Mouse (Mus musculus): ENCODE data around the gene Srrm2.

- TF ChIP-seq CTCF (IDR thresholded peaks at IDR 0.05; ENCODE audit: extremely low read depth, insufficient read depth, insufficient read length, insufficient replicate concordance) (no peak), POLR2A (IDR thresholded peaks at IDR 0.05; ENCODE audit: low read depth, low read length) (no peak)
These were observed 67.6 kb downstream of the Srrm2 start for GRCm38 (mm10) chr17:23857913-23858312.

Data from spleen, adult 2 months (tissue).